Mouse (Mus musculus) 3T3-L1 (cell line): ENCODE measurements at regions not wholly inside any gene's neighbourhood (a gene's known extent, or its start where the extent isn't known, plus 50 kb on each side); places are given as distances from the start of the nearest gene placed in this dataset.

Source experiments
- DNase-seq: peaks from one replicate; pipeline ENCODE4 v3.0.0-alpha.2; 2015; ENCODE audit warnings: low read depth, low spot score

DNA sequence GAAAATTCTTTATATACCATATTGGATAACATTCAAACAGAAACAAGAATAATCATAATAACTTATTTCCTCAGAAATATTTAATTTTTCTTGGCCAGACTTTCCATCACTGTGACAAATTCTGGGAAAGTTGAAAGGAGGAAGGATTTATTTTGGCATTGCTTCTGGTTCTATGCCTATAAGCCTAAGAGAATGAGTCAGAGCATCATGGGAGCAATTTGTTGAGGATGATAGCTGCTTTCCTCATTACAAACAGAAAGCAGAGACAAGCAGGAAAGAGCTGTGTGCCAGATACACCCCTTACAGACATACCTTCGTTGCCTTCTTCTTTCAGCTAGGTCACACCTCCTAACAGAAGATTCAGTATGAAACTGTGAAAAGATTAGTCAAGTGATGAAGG is 115.3 kb downstream of the Rgs21 start:
- peak; percentile 80 for DNase-seq

DNA sequence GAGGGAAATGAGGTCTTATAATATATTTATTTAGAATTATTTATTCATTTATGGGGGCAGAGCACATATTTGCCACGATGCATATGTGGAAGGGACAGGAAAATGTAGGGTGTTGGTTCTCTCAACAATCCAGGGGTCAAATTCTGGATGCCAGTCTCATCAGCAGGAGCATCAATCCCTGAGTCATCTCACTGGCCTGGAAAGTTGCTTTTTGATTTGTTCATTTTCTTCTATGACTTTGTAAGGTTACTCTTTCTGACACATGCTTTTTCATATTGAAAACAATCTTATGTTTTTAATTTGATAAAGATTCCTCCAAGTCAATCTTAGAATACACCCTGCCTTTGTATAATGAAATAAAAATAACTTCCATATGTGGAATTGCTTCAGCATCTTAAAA is 115.7 kb downstream of the Rgs21 start:
- DNase-seq: peak; percentile 64

DNA sequence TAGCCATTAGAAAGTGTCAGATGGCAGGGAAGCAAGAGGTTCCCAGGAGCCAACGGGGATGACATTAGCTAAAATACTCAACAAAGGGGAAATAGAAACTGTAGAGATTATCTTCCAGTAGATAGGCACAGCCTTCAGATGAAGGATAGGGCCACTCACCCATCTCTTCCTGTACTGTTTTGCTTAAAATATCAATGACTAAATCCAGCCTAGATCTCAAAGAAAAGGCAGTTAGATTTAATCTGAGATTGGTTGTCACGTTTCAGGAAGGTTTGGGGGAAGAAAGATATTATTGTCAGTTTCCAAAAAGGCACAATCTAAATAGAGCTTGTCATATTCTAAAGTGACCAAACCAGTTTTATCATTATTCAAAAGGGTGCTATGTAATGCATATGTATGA is 130.8 kb downstream of the Rgs21 start:
- DNase-seq: no peak

DNA sequence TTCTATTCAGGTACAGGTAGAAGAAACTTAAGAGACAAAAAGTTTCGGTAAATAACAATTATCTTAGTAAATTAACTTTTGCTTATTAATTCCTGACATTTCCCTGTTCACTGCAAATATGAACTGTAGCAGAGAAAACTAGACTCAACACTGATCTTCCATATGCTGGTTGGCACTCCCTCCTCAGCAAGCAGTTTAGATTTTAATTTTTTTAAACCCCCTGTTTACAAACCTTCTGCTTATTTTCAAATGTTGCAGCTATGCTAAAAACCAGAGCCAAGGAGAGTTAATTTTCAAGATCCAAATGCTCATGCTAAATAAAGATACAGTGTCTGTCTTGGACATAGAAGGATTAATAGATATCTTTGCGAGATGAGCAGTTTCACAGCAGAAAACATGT is 134.7 kb downstream of the Rgs21 start:
- DNase-seq: no peak

DNA sequence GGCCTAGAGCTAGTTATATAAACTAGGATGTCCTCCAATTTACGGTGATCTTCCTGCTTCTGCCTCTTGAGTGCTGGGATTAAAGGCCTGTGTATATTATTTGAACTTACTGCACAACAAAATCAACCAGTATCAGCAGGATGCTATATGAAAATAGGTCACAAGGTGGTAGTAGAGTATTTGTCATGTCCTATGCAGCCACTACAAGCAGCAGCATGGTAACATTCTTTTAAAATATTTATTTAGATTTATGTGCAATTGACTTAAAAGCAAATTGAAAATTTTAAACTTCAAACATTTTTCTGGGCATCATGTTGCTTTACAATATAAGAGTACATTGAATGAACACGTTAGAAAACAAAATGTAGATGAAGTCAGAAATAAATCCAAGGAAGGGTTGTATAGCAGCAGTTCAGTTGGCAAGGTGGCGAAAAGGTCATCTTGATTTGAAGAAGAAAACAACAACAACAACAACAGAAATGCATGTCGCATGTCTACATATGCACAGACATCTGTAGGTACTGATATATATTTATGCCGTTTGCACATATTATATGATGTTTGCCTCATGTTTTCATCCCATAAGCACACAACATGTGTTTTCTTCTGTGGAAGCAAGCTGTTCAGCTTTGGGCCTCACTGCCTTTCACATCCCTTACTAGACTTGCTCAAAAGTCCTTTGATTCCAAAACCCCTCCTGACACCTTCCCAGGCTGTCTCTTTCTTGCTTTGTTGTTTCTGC is 135.8 kb downstream of the Rgs21 start:
- DNase-seq: peak; percentile 80

DNA sequence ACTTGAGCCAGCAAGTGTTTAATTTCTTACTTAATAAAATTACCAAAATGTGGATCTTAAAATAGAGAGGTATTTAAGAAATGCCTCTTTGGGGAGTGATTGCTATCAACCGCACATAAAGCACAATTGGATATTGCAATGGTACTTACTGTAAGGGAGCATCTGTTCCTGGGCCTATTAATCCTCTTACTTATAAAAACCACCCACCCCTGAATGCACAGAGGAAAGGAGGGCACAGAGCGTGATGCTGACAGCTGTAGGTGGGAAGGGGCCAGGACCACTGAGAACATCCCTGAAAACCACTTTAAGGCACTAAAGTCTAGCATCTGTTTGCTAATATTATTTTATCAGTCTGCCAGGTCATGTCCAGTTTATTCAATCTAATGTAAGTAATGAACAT is 146.1 kb downstream of the Rgs21 start:
- no peak for DNase-seq

DNA sequence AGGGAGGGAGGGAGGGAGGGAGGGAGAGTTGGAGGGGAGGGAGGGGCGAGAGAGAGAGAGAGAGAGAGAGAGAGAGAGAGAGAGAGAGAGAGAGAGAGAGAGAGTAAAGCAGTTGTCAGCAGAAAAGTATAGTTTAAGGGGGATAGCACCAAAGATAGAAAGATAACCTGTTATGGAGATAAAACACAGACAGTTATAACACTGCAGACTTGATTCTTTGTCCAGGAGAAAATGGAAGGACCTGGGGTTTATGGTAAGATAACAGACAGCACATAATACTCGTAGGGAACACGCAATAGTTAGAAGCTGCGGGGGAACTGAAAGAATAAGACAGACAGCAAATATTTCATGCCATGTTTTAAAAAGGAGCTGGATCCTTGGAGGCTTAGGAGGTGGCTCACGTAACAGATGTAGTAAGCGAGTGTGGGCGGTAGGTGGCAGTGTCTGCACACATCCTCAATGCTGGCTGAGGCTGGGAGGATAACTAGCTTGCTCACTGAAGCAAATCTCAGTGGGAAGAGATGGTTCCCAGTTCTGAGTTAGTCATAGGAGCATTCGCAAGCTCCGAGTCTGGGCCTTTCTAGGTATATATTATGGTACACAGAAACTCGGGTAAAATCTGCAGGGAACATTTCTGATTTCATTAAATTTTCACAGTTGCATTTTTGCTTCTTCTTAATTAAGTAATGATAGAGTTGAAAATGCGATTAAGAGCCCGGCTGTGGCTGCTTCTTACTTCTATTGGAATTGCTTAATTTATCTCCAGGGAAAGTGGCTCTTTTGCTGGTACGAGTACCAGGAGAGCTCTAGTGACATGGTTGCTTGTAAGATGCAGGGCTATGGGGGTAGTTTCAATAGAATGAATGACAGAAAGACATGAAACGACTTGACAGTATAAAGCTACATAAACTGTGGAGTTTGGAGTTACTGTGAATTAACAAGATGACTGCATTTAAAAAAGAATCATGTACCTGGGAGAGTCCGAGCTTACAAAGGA is 157.6 kb upstream of the Rgs1 start:
- DNase-seq: peak; percentile 94

DNA sequence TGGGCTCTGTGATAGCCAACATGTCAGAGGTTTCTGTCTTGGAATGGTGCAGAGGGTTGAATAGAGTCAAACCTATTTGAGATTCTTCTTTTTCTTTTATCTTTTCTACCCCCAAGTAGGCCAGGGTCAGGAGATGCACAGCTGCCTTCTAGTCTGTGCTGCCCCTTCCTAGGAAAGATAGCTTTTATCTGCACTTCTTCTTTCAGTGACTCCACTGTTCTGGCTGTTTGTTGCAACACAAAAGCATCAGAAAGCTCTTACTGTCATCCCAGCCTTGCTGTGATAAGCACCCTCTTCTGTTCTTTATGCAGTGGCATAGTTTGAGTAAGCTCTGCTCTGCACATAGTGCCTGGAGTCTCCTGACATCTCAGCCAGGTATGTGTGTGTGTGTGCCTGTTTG is 156.7 kb upstream of the Rgs1 start:
- no peak for DNase-seq

DNA sequence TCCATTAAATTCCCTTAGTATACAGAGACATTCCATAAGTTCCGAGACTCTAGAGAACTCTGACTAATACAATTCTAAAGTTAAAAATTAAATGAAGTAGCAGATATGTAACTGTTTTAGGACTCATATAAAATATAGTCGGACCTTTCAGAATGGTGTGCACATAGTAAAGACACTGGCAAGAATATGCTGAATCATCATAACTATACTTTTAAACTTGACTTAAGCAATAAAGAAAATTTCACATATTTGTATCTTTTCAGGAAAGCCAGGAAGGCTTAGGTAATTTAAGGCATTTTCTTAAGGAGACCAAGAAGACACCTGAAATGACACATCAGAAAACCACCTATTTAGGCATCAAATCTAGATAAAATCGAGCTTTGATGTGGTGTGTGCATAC is 156.0 kb upstream of the Rgs1 start:
- no peak for DNase-seq

DNA sequence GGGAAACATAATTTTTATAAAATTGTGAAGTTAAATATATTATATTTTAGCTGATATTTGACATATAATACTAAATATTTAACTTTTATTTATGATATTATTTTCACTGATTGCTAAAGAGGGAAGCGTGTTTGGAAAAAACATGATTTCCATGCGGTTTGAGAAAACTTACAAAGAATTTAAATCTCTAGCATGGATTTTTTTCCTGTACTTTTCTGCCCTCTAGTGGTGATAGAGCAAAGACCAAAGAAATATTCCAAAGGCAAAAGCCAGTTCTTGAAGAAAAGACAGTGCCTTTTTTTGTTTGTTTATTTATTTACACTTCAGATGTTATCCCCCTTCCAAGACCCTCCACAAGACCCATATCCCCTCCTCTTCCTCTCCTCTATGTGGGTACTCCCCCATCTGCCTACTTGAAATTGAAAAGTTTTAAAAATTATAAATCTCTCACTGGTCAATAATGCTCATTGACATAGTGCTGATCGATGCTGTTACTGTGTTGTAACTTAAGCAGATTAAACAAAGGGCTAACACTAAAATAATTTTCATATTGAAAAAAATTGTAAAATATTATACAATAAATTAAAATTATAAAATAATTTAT is 131.1 kb upstream of the Rgs1 start:
- peak; percentile 72 for DNase-seq

DNA sequence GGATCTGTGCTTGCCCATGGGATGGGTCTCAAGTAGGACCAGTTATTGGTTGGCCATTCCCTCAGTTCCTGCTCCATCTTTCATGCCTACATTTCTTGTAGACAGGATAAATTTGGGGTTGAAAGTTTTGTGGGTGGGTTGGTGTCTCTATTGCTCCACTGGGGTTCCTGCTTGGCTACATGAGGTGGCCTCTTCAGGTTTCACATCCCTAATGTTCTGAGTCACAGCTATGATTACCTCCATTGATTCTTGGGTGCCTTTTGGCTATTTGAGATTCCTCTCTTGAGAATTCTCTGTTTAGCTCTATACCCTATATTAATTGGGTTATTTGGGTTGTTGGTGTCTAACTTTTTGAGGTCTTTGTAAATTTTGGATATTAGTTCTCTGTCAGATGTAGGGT is 125.1 kb upstream of the Rgs1 start:
- no peak for DNase-seq

DNA sequence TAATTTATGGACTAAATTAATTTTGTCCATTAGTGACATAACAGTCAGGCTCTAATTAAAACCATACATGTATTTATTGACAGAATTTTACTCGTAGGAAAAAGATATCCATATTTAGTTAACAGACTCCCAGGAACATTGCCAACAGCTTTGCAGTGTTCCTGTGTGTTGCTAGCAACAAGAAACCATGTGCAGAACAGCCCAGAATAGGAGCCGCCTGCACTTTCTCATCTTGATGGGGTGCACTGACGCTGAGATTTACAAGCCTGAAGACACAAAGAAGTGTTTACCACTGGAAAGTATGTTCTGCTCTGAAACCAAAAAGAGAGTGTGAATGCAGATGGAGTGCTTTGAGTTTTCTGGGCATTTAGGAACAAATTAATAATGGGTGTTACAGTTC is 118.5 kb upstream of the Rgs1 start:
- DNase-seq: no peak

DNA sequence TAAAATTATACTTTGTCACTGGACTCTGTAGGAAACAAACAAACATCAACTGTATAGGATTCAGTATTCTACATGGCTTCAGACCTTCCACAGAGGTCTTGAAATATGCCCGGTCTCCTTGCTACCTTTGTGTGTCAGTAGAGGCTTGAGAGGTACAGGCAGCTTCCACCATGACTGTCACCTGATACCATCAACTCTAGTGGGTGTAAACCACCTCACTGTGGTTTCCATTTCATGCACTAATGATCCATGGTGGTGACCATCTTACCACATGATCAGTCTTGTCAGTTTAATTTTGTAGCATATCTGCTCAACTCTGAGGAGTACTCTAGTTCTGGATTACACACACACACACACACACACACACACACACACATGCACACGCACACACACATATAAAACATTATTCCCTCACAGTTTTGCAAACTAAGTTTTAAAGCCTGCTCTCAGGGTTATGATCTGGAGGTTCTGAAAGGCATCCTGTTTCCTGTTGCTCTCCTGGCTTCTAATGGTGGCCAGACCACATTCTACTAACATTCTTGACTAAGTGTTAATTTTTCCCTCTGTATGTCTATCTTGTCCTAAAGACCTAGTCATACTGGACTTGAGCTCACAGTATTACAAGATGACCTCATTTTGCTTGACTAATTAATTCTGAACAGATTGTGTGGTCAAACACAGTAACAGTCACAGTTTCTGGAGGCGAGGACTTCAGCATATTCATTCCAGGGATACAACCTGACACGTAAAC is 106.7 kb upstream of the Rgs1 start:
- DNase-seq: peak; percentile 22

DNA sequence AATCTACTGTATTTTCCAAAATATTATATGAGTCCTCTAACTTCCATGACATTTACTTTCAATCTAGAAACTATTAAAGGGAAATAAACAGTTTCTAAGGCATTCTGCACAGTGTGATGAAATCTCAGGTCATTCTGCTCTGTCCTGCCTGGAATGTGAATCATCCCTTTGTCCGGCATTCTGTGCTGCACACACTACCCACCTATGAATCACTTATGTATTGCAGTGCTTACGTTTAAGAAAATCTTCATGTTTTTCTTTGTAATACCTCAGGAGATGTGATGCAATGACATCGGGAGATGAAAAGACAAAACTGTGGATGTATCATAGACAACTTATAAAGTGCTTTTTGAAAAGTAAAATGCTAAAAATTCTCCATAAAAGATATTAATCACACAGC is 106.0 kb upstream of the Rgs1 start:
- DNase-seq: peak; percentile 80

DNA sequence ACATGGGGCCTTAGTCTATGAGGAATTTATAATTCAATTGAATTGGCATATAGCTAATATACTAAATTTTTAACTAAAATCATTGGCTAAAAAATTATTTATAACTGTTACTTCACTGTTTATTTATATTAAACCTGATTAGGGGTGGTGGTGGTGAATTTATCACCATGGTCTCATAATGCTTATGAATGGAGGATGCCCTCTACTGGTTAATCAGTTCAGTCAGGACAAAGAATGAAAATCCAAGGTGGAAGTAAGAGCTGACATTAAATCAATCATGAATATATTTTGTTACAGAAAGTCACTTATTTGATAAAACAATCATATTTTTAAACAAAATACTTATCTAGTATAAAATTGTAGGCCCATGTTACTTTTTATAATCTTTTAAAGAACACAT is 104.3 kb upstream of the Rgs1 start:
- peak; percentile 33 for DNase-seq

DNA sequence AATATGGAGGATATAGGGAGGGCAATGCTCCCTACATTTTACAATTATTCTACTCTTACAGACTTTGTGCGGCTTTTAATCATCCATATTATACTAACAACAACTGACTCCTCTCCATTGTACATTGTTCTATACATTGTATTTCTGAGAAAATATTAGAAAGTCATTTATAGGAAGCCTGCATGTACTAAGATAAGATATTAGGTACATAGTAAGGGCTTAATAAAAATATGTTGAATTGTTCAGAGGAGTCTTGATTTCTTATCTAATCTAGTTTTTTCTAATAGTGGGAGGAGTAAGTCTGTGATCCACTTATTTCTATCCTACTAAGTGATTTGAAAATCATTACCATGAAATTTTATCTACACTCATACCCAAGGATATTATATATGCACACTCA is 94.8 kb upstream of the Rgs1 start:
- DNase-seq: no peak

DNA sequence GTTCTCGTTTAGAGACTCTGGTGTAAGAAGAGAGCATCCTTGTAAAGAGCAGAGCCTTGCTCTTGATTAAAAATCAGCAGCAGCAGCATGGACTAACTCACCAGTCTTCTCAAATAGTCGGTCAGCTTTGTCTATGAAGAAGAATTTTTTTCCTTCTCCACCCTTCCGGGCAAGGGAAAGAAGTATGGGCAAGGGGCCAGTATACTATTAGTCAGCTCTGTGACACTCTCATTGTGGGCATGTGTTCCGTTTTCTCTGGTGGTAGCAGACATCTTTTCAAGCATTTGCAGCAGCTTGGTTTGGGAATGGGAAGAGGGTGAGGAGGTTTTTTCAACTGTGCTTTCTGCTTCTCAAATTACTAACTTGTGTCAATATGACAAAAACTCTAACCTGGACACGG is 94.3 kb upstream of the Rgs1 start:
- peak; percentile 86 for DNase-seq

DNA sequence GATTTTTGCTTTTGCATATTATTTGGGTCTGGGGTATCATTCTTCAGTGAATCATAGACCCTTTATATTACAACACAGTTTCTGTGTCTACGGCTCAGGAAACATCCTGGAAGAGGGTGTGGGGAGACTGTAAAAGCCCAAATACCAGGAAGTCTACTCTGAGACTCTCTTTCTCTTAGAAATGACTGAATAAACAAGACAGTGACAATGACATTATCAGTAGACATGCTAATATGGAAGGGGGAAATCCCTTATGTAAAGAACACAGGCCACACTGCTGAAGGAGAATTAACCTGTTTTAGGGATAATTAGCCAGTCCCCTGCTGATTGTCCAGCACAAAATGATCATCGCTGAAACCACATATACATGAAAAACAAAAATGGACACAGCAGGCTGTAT is 88.5 kb upstream of the Rgs1 start:
- DNase-seq: no peak

DNA sequence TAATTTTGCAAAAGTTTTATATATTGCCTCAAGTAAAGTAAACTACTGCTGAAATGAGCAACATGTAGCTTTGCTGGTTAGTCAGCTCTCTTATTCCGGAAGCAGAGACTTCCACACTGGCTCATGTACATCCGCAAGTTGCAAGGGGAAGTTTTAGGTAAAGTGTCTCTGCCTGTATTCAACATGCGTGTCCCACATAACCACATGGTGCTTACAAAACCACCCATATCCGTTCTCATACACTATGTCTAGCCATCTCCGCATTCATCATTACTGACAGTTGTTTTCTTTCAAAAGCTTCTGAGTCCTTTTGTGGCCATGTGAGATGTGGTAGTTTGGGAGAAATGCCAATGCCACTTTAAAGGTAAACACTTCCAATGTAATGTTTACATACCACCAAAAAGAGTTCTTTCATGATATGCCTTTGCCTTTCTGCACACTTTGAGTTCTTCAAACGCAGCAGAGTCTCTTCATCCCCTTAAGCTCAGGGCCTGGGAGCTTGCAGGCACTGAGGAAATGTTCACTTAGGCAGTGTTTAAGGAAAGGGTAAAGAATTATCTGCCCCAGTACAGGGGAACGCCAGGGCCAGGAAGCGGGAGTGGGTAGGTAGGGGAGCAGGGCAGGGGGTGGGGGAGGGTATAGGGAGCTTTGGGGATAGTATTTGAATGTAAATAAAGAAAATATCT is 81.5 kb upstream of the Rgs1 start:
- DNase-seq: no peak

DNA sequence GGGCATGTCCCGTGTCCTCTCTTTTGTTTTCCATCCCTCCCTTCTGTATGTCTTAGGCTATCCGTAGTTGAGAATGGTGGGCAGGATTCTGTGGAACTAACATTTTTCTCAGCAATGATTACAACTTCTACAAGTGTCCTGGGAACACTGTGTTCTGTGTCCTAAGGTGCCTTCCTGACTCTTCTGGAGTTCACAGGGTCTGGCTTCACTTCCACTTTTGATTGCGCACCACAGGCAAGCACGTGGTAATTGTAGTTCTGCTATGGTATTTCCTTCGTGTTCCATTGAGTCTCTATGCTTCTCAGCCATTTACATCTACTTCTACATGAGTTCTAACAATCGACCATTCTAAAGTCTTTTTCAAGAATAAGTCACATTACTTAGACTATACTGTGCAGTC is 70.4 kb upstream of the Rgs1 start:
- DNase-seq: no peak

DNA sequence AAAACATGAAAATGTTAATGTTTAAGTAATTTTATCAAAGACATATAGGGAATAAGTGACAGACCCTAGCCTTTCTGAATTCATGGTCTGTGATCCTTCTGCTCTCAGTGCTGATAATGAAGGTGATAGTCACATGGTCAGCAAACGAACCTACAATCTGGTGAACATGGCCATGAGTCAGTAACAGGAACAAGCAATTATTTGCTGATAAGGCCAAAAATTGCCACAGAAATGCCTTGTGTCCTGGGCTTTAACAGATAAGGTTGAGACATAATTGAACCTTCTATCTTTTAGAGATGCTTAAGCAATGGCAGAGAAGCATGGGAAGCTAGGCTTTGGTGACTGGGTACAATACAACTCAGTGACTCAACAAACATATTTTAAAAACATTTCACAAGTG is 69.2 kb upstream of the Rgs1 start:
- DNase-seq: no peak
